Mouse (Mus musculus) adrenal gland, postnatal 4 days (tissue): ENCODE results near the gene Pxmp2. TPM values are rescaled to one million over a fixed set of nuclear protein-coding genes. Genes with fewer than 3 reads are reported as not detected.
A peak's percentile ranks its signal among the peaks of the same experiment; 100 is the strongest.

Source experiments
- DNase-seq, 2 experiments: peaks; one replicate each; pipeline ENCODE4 v3.0.0; 2021 to 2022; ENCODE audit warnings: low spot score in 2 of 2, mixed read lengths in 2 of 2
- long read RNA-seq, 2 experiments: library from polyadenylated mRNA; stranded (forward); transcript quantifications; one replicate each; pipeline ENCODE4 v2.0.0; 2021
- total RNA-seq, 2 experiments: library from RNA; stranded (reverse); gene quantifications; 2 replicates each; pipeline ENCODE4 v1.2.3; 2021

Gene Pxmp2
- 10 to 100 TPM; 12.9 to 16.3 TPM for total RNA-seq
- long read RNA-seq, experiment 1, transcript Pxmp2-201 (5 exons, 1,041 nt) = major isoform, 15 of 17 reads
- long read RNA-seq, experiment 1, partial matches to known transcripts = 0 of 17 reads
- long read RNA-seq, experiment 1, other reads (novel, unspliced or antisense) = 1 of 17 reads
- long read RNA-seq, experiment 2, transcript Pxmp2-201 (5 exons, 1,041 nt) = major isoform, 13 of 14 reads
- long read RNA-seq, experiment 2, partial matches to known transcripts = 0 of 14 reads
- long read RNA-seq, experiment 2, other reads (novel, unspliced or antisense) = 1 of 14 reads

- peak; percentile 77 to 79 for DNase-seq
Measured at GRCm38 (mm10) chr5:110285770-110286445, at the start of gene Pxmp2, which contains the start of gene Pole. TSS of gene Pxmp2 (minus strand) at chr5:110286186. TSS of gene Pole (plus strand) at chr5:110286306.

DNA sequence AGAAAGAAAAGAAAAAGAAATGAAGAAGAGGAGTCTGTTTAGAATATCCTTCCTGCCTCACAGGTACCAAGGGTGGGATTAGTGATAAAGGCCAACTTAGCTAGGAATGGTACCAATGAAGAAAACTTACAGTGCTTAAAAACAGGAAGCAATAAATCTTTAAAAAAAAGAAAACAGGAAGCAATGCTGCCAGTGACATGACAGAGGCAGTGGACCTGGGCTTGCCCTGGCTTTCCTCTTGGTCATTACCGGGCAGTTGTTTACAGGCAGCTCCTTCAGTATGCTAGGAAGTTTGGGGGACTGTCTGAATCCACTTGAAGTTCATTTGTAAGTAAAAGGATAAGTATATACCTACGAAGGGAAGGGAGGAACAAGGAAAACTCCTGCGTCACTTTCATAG, 44.5 kb upstream of the Pxmp2 start:
- DNase-seq = no peak

DNA sequence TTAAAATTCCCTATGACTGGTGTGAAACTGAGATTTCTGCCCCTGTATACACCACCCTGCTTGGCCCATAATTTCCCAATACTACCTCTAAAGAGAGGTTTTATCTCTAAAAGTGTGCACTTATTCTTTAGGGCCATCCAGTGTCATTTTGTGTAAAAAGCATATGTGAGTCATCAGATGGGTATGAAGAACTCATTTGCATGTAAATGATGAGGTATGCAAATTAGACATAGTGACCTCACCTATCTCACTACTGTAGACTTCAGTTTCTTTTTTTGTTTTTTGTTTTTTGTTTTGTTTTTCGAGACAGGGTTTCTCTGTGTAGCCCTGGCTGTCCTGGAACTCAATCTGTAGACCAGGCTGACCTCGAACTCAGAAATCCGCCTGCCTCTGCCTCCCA, 27.1 kb upstream of the Pxmp2 start:
- DNase-seq = no peak

- no peak for DNase-seq
Measured at GRCm38 (mm10) chr5:110308861-110309260, 22.9 kb upstream of the Pxmp2 start.

DNA sequence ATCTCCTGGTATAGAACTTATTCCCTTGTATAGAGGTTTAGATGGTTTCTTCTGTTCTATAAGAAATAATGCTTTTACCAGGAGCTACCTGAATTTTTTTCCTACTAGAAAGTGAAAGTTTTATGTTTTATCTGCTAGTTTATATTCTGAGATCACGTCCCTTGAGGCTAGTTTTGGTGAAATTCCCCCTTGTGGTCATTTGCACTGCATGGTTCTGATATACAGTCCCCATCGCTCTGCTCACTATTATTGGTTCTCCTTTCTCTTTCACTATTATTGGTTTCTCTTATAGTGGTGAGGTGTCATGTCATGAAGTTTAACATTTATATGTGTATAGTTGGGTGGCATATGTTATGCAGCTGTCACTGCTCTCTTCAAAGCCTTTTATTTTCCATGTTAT, 14.6 kb upstream of the Pxmp2 start:
- no peak for DNase-seq

DNA sequence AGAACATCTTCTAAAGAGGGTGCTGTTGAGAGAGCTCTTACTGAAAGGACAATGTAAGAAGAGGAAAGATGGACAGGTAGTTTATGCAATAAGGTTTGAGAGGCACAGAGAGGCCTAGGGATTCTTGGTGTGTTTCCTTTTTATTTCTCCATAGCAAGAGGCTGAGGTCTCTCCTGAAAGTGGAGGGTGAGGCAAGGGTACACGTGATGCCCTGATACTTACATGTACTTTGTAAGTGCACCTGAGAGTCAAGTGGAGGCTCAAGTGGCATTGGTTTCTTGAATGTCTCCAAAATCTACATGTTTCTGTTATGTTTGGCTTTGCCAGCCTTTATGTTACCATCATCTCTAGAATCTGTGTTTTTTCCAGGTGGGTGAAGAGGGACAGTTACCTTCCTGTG, 10.7 kb upstream of the Pxmp2 start:
- no peak for DNase-seq

GRCm38 (mm10) chr5:110291649-110292048, 5.7 kb upstream of the Pxmp2 start:
- no peak for DNase-seq

DNA sequence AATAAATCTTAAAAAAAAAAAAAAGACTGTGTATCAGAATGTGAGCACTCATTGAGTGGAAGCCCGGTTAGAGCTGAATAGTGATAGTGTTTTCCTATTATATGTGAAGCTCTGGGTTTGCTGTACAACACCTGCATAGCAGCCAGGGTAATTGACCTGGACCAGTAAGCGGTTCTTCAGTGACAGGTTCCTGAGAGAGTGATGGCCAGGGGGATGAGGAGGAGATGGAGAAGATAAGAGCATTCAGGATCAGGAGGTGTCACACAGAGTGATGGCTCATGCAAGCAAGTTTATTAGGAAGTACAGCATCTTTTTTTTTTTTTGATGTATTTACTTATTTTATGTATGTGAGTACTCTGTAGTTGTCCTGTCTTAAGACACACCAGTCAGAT, 1.1 kb upstream of the Pxmp2 start:
- DNase-seq = no peak

DNA sequence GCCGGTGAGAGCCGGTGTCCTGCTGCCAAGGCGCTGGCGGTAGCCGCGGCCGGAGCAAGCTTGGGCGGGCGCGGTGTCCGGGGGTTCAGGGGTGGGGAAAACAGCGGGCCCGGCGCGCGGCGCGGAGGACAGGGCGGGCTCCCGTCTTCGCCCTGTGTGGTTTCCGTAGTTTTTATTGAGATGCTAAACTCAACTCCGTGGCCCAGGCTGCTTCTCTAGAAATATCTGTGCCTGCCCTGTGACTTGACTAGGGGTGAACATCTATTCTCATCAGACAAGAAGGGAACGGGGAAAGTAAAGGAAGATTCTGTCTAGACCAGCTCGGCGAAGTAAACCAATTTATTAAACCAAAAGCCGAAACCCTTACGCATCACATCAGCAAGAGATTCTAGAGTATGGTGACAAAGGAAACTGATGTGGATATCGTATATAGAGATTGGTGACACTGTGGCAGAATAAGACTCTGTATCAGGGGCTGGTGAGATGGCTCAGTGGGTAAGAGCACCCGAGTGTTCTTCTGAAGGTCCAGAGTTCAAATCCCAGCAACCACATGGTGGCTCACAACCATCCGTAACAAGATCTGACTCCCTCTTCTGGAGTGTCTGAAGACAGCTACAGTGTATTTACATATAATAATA, 579 bp upstream of the Pxmp2 start:
- DNase-seq = no peak

GRCm38 (mm10) chr5:110285156-110285555, 830 bp downstream of the Pxmp2 start:
- no peak for DNase-seq

DNA sequence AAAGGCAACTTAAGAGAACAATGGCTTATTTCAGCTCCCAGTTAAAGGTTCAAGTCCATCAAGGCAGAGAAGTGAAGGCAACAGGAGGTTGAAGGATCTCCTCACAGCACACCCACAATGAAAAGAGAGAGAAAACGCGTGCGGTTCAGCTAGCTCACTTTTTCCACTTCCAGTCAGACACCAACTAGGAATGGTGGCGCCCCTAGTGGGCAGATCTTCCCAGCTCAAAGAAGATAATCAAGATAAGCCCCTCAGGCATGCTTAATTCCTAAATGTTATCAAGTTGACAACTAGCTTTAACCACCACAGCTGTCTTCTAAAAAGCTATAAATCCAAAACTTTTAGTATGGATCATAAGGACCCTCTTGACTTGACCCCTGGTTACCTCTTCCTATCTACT, 1.4 kb downstream of the Pxmp2 start:
- DNase-seq = peak; percentile 28 to 34

DNA sequence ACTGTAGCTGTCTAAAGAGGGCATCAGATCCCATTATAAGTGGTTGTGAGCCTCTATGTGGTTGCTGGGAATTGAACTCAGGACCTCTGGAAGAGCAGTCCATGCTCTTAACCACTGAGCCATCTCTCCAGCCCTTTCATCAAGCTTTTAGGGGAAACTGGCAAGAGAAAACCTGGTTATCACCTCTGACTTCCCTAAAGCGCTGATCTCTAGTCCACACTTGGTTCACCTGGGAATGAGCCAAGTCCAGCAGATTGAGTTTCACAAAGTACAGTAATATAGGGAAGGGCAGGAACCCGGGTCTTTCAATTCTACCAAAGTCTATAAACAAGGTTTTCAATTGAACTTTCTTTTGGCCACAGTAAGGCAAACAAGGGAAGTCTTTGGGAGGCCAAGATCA, 4.0 kb downstream of the Pxmp2 start:
- no peak for DNase-seq

- no peak for DNase-seq
Measured at GRCm38 (mm10) chr5:110276910-110277309, 9.1 kb downstream of the Pxmp2 start.

DNA sequence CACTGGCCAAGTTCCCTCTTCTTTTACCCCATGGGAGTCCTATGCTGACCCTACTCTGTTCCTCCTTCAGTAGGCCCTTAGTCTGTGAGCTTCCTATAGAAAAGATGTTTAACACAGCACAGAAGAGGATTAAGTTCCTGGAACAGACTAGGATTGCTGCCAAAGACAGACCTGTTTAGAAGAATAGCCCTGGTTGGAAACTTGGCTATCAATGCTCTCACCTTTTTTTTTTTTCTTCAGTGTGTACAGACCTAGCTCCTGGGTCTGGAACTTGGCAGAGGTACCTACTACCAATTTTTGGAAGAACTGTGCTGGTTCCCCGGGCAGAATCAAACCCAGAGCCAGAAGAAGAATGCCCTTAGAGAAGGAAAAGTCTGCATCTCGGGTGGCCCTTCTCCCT, 9.6 kb downstream of the Pxmp2 start:
- DNase-seq = no peak

DNA sequence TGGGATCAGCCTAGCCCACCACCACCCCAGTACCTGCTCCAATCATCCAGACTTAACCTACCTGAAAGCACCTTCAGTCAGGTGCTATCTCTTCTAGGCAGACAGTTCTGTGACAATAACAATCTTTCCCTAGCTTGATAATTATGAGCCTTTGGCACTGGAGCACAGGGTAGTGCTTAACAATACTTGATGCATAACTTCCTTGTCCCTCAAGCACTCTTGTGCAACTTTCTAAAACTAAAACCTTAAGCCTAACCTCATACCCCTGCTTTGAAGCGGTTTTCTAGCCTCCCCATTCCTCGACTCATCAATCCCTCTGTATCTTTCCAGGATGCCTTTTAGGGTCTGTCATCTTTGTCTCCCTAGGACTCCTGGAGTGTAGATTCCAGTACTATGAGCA, 11.1 kb downstream of the Pxmp2 start:
- no peak for DNase-seq

DNA sequence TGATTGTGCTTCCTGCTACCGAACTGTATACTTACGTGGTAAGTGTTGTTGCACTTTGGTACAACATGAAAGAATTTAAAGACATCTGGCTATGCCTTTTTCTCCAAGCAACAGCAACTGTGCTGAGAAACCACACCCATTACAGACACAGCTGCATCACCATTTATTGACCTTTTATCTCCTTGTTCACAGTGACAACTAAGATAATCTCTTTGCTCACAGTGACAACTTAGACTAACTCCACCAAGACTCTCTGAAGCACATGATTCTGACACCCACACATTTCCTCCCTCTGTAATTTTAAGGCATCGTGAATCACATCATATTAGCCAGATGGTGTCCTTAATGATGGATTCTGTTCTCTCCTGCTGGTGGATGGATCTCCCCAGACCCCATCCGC, 11.8 kb downstream of the Pxmp2 start:
- DNase-seq = no peak

DNA sequence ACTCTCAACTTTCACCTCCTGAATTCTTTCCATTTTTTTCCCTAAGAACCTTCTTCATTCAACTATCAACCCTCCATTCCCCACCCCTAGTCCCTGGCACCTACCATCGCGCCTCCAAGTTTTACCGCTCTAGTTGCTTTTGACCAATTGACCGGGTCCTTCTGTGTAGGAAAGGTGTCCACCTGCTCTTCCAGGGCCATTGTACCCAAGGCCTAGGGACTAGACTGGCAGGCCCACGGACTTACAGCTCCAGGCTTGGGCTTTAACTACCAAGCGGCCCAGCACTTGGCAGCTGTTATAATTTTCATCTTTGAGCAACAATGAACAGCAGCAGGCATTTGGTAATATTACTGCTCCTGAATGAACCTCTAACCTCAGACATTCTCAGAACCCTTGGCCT, 15.7 kb downstream of the Pxmp2 start:
- no peak for DNase-seq

DNA sequence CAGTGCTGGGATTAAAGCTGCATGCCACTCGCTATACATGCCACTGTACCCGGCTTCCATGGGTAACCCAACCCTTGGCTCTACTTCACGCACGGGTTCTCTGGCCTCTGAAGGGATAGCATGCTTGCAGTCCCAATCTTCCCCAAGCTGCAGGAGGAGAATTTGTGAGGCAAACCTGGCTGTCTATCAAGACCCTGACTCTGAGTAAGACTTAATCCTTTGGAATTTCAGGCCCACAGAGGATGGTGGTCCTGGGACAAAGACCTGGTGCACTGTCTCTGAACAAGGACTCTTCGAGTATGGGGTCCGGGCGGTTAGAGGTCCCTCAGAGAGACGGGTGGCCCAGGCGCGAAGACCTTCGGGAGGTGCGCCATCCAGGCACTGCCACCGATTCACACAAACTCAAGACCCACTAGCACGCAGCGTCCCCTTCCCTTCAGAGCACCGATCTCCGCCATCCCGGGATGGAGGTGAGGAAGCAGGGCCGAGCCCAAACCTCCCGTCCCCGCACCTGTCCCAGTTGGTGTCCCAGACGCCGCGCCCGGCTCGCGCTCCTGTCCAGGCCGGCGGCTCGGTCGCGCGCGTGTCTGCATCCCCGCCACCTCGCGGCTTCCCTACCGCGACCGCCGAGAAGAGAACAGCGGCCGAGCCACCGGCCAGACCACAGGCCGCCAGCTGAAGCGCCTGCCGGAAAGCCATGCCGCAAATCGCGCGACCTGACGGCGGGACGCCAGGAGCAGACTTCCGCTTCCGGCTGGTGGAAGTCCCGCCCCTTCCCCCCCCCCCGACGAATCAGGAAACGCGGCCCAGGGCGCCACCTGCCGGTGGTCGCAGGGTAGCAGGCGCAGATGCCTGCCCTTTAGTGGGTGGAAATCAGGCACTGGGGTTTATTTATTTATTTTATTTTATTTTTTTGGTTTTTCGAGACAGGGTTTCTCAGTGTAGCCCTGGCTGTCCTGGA, 16.6 kb downstream of the Pxmp2 start, which contains the start of gene Pgam5:
Pgam5 (minus strand) TSS at position 773 of the 961 bp plus-strand sequence.
- DNase-seq = peak; percentile 83 to 85

DNA sequence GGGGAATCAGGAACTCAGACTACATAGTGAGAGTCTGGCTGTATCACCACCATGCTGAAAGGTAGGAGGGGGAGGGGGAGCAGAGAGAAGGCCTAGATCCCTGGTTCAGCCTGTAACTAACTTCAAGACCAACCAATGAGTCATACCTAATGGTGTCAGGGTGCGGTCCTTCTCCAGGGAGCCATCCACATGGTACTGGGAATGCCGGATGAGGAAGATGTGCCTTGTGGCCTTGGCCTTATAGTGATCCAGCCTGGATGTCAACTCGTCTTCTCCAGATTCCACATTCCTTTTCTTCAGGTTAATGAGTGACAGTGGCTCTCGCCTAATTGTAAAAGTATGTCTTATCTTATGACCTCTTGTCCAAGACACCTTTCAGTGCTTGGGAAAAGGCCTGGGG, 19.0 kb downstream of the Pxmp2 start:
- DNase-seq = no peak

GRCm38 (mm10) chr5:110244091-110244490, 41.9 kb downstream of the Pxmp2 start:
- no peak for DNase-seq

GRCm38 (mm10) chr5:110232346-110232745, 53.6 kb downstream of the Pxmp2 start:
- DNase-seq = no peak
